Mouse (Mus musculus) bone marrow, adult 2 months (tissue): ENCODE measurements around the gene Atxn1. TPM values are rescaled to one million over a fixed set of nuclear protein-coding genes. Genes with fewer than 3 reads are reported as not detected.

ENCODE experiments used
- H3K27ac ChIP-seq: fragments of 200-500 bp; 2 replicates; pipeline ENCODE4 v1.5.1; 2012; ENCODE audit warnings: low read depth, mild to moderate bottlenecking, control low read depth, inconsistent platforms, low read length; ENCODE audit not compliant: control insufficient read depth, poor library complexity, insufficient read depth
- H3K4me1 ChIP-seq: fragments of 200-500 bp; 2 replicates; pipeline ENCODE4 v1.6.1; 2011; ENCODE audit warnings: low read length; ENCODE audit not compliant: control insufficient read depth, insufficient read depth
- H3K4me3 ChIP-seq: fragments of 200-500 bp; replicated peaks from 2 replicates; pipeline ENCODE3; 2011; ENCODE audit warnings: mild to moderate bottlenecking, low read depth, low read length, control low read depth; ENCODE audit not compliant: control insufficient read depth
- CTCF ChIP-seq: fragments of 200-500 bp; IDR thresholded peaks from 2 replicates; pipeline ENCODE4 v1.5.1; 2011; ENCODE audit warnings: low read length, control low read depth; ENCODE audit not compliant: control insufficient read depth, insufficient read depth
- POLR2A ChIP-seq: fragments of 200-500 bp; IDR thresholded peaks from 2 replicates; pipeline ENCODE4 v1.6.1; 2011; ENCODE audit warnings: low read depth, mild to moderate bottlenecking, control low read depth, low read length, borderline replicate concordance; ENCODE audit not compliant: control insufficient read depth
- WGBS: fragments of 180-500 bp; shearing (Covaris S2); methylation state at CpG from one replicate; pipeline ENCODE4 v1.1.7; 2018; 5-methylcytosine and 5-hydroxymethylcytosine counted together
- polyA plus RNA-seq: library from polyadenylated mRNA; stranded (reverse); fragments of >200 nt; gene quantifications from 2 replicates; pipeline ENCODE4 v1.2.4, GENCODE M21; 2011; ENCODE audit warnings: low replicate concordance; ENCODE audit not compliant: missing spikeins, insufficient read depth, insufficient read length

The Atxn1 gene
- polyA plus RNA-seq, 1 experiment = 5.8 TPM

- Histone ChIP-seq H3K27ac (no peak overlapping the region), H3K4me1 (peaks cover 2% of the 10 kb centered on the region; the same call in 1 of the 2 replicates), H3K4me3 (no peak overlapping the region)
- TF ChIP-seq CTCF (no peak), POLR2A (no peak)
- WGBS = 53% methylated on average over 6 of the region's 6 CpGs
These were observed 320.9 kb downstream of the Atxn1 start for GRCm38 (mm10) chr13:45643780-45644395.

- Histone ChIP-seq H3K4me1 (peaks cover 2% of the 10 kb centered on the region; the same call in 1 of the 2 replicates), H3K27ac (no peak overlapping the region), H3K4me3 (no peak overlapping the region)
- WGBS = 81% methylated on average over 7 of the region's 7 CpGs
- TF ChIP-seq CTCF (no peak), POLR2A (no peak)
These were observed 321.9 kb downstream of the Atxn1 start for GRCm38 (mm10) chr13:45642913-45643312.

GRCm38 (mm10) chr13:45640431-45640830 is 324.4 kb downstream of the Atxn1 start:
- no peak overlapping the region for H3K4me3 ChIP-seq
- WGBS = 66% methylated on average over 5 of the region's 5 CpGs
- no peak overlapping the region for H3K27ac ChIP-seq
- TF ChIP-seq POLR2A (no peak), CTCF (no peak)
- peaks cover 2% of the 10 kb centered on the region; the same call in 1 of the 2 replicates for H3K4me1 ChIP-seq

GRCm38 (mm10) chr13:45638281-45638680 is 326.5 kb downstream of the Atxn1 start:
- no peak for TF ChIP-seq CTCF
- TF ChIP-seq POLR2A = no peak
- H3K27ac ChIP-seq = no peak overlapping the region
- H3K4me3 ChIP-seq = no peak overlapping the region
- 54% methylated on average over 1 of the region's 1 CpGs for WGBS
- peaks cover 2% of the 10 kb centered on the region; the same call in 1 of the 2 replicates for H3K4me1 ChIP-seq

GRCm38 (mm10) chr13:45637324-45637723 is 327.5 kb downstream of the Atxn1 start:
- Histone ChIP-seq H3K27ac (no peak overlapping the region), H3K4me3 (no peak overlapping the region), H3K4me1 (peaks cover 2% of the 10 kb centered on the region; the same call in 1 of the 2 replicates)
- WGBS = 62% methylated on average over 8 of the region's 8 CpGs
- TF ChIP-seq CTCF (peak; percentile 44), POLR2A (no peak)

GRCm38 (mm10) chr13:45636435-45636834 is 328.4 kb downstream of the Atxn1 start:
- Histone ChIP-seq H3K4me1 (peaks cover 2% of the 10 kb centered on the region; the same call in 1 of the 2 replicates), H3K4me3 (no peak overlapping the region), H3K27ac (no peak overlapping the region)
- 61% methylated on average over 3 of the region's 3 CpGs for WGBS
- no peak for TF ChIP-seq POLR2A
- TF ChIP-seq CTCF = no peak

- Histone ChIP-seq H3K4me1 (no peaks in the 10 kb centered on the region), H3K4me3 (no peak overlapping the region), H3K27ac (no peak overlapping the region)
- TF ChIP-seq POLR2A (no peak), CTCF (no peak)
These were observed 330.9 kb downstream of the Atxn1 start for GRCm38 (mm10) chr13:45633918-45634317.

DNA sequence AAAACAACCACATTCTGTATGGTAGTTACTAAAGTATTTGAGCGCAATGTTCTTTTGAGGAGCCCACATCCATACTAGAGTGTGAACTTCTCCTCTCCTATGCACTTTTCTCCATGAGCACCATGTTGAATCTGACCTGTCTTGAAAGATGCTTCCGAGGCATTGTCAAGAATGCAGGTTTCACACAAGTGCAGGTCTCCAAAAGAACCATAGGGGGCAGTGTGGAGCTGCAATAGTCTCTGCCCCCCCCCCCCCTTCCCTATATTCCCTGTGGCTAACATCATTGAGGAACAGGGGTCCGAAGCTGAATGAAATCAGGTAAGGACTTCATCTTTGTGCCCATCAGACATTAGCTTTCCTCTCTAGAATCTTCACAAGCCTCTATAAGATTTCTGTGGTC is 332.7 kb downstream of the Atxn1 start:
- Histone ChIP-seq H3K4me1 (no peaks in the 10 kb centered on the region), H3K27ac (no peak overlapping the region), H3K4me3 (no peak overlapping the region)
- TF ChIP-seq CTCF = no peak
- 73% methylated on average over 3 of the region's 3 CpGs for WGBS

DNA sequence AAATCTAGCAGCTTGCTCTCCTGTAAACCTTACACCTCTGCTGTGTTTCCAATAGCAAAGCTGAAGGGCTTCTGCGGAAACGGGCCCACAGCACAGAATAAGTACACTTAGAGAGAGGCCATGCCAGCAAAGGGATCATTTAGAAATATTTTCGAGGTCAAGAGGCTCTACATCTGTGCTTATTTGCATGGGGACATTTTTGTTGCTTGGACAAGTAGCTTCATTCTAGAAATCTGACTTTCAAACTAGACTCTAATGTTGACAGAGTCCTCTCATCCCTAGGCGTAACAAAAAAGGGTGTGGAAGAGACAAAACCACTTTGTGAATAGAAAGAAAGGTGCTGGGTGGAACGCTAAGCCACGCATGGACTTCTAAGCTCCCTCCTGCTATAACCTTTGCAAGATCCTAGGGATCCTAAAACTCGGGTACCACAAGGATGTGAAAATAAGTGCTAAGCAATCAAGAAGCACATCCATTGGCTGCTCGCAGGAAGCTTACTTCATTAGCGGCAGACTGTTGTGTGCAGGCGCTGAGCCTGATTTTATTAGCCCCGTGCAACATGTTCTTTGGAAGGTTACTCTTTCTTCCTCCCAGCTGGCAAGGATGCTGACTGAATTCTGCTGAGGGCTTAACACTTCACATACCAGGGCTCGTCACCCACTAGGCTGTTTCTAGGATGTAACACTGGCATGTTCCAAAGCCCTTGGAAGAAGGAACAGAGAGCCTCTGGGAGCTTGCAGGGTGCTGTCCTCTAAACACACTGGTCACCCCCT is 334.1 kb downstream of the Atxn1 start:
- Histone ChIP-seq H3K4me1 (no peaks in the 10 kb centered on the region), H3K4me3 (no peak overlapping the region), H3K27ac (no peak overlapping the region)
- no peak for TF ChIP-seq CTCF
- TF ChIP-seq POLR2A = no peak
- WGBS = 79% methylated on average over 12 of the region's 12 CpGs
